Mouse (Mus musculus) cerebellum, adult (tissue): Measurements from ENCODE around the gene Lmx1a.

Source experiments
- ATAC-seq: cut with Nextera tagmentation; 2 replicates; pipeline ENCODE4 v1.9.2; 2017; ENCODE audit warnings: mild to moderate bottlenecking, moderate library complexity, mixed read lengths; ENCODE audit not compliant: insufficient number of reproducible peaks, low FRiP score, low TSS enrichment

Gene Lmx1a

GRCm38 (mm10) chr1:167693499-167694240 lies 4.6 kb downstream of the Lmx1a start:
- no peak for ATAC-seq

GRCm38 (mm10) chr1:167694731-167695130 lies 5.7 kb downstream of the Lmx1a start:
- no peak for ATAC-seq

- no peak for ATAC-seq
Observed at GRCm38 (mm10) chr1:167695910-167696459, 6.9 kb downstream of the Lmx1a start.

GRCm38 (mm10) chr1:167699706-167700105 lies 10.7 kb downstream of the Lmx1a start:
- no peak for ATAC-seq

- no peak for ATAC-seq
Observed at GRCm38 (mm10) chr1:167700221-167700620, 11.2 kb downstream of the Lmx1a start.

GRCm38 (mm10) chr1:167705527-167705926 lies 16.5 kb downstream of the Lmx1a start:
- ATAC-seq, result no peak

- ATAC-seq, result no peak
Observed at GRCm38 (mm10) chr1:167708761-167709160, 19.7 kb downstream of the Lmx1a start.

- ATAC-seq, result no peak
Observed at GRCm38 (mm10) chr1:167715730-167716341, 26.8 kb downstream of the Lmx1a start.

- ATAC-seq, result no peak
Observed at GRCm38 (mm10) chr1:167734471-167734870, 45.4 kb downstream of the Lmx1a start.

- ATAC-seq, result no peak
Observed at GRCm38 (mm10) chr1:167736793-167737192, 47.8 kb downstream of the Lmx1a start.

GRCm38 (mm10) chr1:167739286-167739685 lies 50.2 kb downstream of the Lmx1a start:
- ATAC-seq, result no peak

- ATAC-seq, result no peak
Observed at GRCm38 (mm10) chr1:167746676-167747075, 57.6 kb downstream of the Lmx1a start.

GRCm38 (mm10) chr1:167752661-167753060 lies 63.6 kb downstream of the Lmx1a start:
- ATAC-seq, result no peak

- no peak for ATAC-seq
Observed at GRCm38 (mm10) chr1:167754085-167754484, 65.0 kb downstream of the Lmx1a start.

- no peak for ATAC-seq
Observed at GRCm38 (mm10) chr1:167754636-167755522, 65.8 kb downstream of the Lmx1a start.

- ATAC-seq, result no peak
Observed at GRCm38 (mm10) chr1:167758208-167758607, 69.2 kb downstream of the Lmx1a start.

- no peak for ATAC-seq
Observed at GRCm38 (mm10) chr1:167760307-167760706, 71.3 kb downstream of the Lmx1a start.

GRCm38 (mm10) chr1:167761785-167762223 lies 72.8 kb downstream of the Lmx1a start:
- ATAC-seq, result no peak

GRCm38 (mm10) chr1:167766619-167767018 lies 77.6 kb downstream of the Lmx1a start:
- no peak for ATAC-seq

- no peak for ATAC-seq
Observed at GRCm38 (mm10) chr1:167770457-167770856, 81.4 kb downstream of the Lmx1a start.
